Mouse (Mus musculus) layer of hippocampus, postnatal 25 days (tissue): ENCODE data around the gene Kynu. TPM values are rescaled to one million over a fixed set of nuclear protein-coding genes. Genes with fewer than 3 reads are reported as not detected.

Experiments
- DNase-seq, 2 experiments: peaks; one replicate each; pipeline ENCODE4 v3.0.0; 2022; ENCODE audit warnings: mixed read lengths in 2 of 2, low spot score in 1 of 2; ENCODE audit errors: extremely low spot score in 1 of 2
- total RNA-seq, 2 experiments: library from RNA; stranded (reverse); gene quantifications; 2 replicates each; pipeline ENCODE4 v1.2.3; 2021

The Kynu gene
- total RNA-seq, 2 experiments from 2014 or later = not detected

GRCm38 (mm10) chr2:43636498-43636897 lies 81.4 kb downstream of the Kynu start:
- DNase-seq = no peak

GRCm38 (mm10) chr2:43646962-43647361 lies 91.8 kb downstream of the Kynu start:
- DNase-seq = no peak

- no peak for DNase-seq
These were observed 114.5 kb downstream of the Kynu start for GRCm38 (mm10) chr2:43669588-43669987.

GRCm38 (mm10) chr2:43673619-43674018 lies 118.5 kb downstream of the Kynu start:
- peak in 1 of 2 experiments; percentile 60 for DNase-seq

- DNase-seq = no peak
These were observed 119.0 kb downstream of the Kynu start for GRCm38 (mm10) chr2:43674098-43674497.

DNA sequence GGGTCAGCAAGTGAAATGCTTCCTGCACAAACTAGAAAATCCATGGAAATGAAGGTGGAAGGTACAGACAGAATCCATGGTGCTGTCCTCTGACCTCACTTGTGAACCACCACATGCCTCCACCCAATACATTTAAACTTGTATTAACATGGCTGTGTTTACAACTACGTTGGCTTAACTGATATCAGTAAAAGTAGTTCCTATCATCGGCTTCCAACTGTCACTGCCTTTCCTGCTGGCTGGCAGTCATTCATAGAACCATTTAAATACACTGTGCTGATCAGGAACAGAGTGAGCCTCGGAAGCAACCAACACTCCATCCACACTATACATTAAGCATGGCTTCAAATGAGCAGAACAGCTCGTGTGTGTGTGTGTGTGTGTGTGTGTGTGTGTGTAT lies 120.1 kb downstream of the Kynu start:
- DNase-seq = no peak

- DNase-seq = no peak
These were observed 135.3 kb downstream of the Kynu start for GRCm38 (mm10) chr2:43690402-43690801.

DNA sequence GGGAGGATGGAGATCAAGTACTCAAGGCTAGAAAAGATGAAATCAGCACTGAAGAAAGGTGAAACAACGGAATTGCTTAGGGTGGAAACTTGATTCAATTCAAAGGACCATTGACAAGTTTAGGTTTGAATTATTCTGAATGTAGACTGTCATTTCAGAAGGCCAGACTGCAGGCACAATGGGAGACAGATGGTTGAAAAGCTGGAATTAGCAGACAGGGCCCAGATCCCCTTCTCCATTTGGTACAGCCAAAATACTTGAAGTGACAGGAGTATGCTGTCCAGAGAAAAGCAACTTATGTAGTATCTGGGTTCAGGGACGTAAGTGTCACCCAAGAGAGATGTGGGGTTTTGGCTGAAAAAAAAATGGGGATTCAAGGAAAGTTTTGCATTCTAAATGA lies 136.2 kb downstream of the Kynu start:
- peak; percentile 10 to 14 for DNase-seq

DNA sequence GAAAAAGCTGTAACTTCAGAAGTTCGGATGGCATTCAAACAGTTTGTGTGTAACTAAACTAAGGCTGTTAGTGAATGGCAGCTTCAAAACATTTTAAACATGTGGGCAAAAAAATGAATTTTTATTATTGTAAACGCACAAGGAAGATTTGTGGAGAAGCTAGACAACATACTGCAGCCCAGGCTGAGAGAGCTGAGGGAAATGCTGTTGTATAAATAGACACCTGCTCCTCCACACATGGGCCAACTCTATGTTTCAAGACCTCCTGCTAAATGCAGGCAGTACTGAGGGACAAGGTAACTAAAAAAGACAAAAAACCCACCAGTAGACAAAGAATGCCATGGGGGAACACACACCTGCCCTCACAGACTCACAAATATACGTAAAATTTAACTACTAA lies 140.5 kb downstream of the Kynu start:
- DNase-seq = no peak

DNA sequence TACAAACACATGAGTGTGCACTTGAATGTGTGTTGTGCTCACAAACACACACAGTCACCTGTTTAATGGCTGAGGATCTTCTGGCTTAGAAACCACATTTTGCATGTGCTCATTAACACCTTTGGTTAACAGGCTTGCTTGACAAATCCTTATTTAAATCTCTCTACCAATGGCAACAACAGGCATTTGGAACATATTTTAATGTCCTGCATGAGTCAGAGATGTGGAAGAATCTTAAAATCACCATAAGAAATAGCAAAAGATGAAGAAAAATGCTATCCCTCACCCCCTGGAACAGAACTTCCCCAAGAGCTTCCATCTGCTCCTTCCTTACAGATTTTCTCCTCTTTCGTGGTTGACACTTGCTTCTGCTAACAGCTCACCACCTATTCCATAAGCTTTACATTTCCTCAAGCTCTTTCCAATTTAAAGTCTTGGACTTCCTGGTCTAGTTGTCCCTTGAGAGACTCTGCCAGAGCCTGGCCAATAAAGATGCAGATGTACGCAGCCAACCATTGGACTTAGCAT lies 157.5 kb downstream of the Kynu start:
- DNase-seq = no peak

DNA sequence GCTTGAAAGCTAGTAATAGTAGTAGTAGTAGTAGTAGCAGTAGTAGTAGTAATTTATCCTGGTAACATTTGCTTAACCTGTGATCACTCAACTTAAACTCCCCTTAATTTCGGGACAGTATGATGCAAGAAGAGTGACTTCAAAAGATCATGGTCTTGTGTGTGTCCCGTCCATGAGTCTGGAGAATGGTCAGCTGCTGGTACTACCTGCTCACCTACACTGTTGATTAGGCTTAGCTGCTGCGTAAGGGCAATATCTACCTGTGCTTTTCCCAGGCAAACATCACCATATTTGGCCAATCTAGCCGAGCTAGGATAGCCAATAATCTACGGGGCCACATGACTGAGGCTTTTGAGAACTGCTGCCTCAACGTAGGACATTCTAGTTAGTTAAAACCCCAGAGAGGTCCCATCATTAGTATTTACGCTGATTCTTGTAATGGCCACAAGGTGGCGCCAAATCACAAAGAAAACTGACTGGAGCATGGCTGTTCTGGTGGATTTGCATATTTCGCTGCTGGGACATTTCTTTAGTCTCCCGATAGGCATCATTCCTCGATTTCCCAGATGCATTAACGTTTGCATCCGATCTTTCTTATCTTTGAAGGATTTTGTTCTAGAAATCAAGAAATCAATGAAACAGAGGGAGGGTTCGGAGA lies 167.4 kb downstream of the Kynu start:
- DNase-seq = peak; percentile 66 to 69

DNA sequence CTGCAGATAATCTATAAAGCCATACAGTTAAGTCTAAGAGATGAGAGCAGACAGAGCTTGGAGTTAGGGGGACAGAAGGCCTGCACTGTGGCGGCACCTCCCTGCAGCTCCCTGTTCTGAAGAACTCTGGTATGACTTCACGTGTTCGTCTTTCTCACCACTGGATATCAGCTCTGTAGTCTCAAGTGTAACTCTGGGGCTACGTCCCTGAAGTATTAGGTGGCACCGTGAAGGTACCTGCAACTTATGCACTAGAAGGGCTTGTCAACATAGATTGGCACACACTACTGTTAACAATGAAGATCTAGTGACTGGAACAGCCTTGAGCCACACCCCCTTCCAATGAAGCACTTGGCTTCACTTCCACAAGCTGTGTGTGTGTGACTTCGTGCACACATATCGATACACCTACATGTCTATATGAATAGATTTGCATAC lies 168.0 kb downstream of the Kynu start:
- no peak for DNase-seq

GRCm38 (mm10) chr2:43727181-43727580 lies 172.1 kb downstream of the Kynu start:
- DNase-seq = no peak

DNA sequence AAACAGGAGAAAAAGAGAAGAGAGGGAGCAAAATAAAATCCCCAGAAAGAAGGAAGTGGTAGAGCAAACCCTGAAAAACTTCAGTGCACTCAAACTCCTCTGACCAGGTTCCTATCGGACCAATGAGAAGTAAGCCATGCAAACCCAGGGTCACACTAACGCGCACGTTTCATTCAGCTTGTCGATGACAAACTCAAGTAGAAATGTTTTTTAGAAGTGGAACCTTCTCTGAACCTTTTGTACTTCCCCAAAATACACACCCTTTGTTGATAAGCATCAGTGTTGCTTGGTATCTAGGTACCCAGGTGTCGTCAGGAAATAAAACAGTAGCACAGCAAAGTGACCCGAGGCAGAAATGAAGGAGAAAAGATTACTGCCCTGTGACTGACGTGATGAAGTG lies 172.6 kb downstream of the Kynu start:
- no peak for DNase-seq

DNA sequence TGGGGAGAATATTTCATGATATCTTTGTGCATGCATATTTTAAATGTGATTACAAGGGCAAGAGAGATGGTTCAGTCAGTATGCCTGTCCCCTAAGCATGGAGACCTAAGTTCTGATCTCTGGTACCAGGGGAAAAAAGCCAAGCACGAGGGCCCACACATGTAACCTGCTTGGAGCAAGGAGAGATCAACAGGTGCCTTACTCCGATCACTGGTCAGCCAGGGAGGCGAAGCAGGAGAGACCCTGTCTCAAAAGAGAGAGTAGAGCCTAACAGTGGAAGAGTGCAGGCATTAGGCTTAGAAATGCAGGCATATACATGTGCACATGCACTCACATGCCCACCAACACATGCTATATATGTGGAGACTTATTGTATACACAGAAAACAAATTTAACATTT lies 173.7 kb downstream of the Kynu start:
- DNase-seq = no peak

Other genes with a start within 250 kb of the Kynu start
- gene Arhgap15, start 193.5 kb downstream of the Kynu start, total RNA-seq = 1 to 10 TPM; 9.4 to 9.8 TPM